Mouse (Mus musculus): ENCODE measurements around the gene Enc1.

Gene Enc1

DNA sequence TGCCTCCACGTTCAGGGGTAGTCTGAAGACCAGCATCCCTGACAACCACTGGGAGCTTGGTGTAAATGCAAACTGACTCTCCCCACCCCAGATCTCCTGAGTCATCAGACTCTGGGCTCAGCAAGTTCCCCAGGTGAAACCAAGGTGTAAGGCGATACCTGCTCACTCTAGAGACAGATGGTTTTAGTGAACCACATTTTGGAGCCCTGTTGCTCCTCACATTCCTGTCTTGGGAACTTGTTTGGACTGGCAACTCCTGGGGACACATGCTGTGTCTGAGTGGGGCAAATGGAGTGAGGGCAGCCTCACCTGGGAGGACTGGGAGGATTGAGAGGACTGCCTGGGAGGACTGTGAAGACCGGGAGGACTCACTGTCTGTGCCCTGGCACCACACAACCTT is 13.1 kb upstream of the Enc1 start:
- DNase-seq (ENCODE audit: low read depth, low spot score) = no peak

DNA sequence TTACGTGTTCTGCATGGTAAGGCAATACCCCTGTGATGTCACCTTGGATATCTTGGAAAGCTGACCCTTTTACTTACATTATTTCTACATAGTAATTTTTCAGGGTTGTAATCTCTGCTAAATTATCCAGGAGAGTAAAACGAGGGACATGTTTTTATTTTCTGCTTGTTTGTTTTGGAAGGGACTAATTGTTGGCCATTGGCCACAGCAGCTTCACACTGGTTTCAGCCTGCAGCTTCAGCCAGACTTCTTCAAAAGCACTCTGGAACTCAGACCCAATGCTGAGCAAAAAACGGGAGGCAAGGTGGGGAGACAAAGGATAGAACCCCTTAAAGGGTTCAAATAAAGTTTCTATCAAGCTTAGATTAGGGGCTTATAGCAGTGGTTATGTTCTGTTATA is 10.8 kb upstream of the Enc1 start:
- DNase-seq (ENCODE audit: low read depth, low spot score) = no peak

DNA sequence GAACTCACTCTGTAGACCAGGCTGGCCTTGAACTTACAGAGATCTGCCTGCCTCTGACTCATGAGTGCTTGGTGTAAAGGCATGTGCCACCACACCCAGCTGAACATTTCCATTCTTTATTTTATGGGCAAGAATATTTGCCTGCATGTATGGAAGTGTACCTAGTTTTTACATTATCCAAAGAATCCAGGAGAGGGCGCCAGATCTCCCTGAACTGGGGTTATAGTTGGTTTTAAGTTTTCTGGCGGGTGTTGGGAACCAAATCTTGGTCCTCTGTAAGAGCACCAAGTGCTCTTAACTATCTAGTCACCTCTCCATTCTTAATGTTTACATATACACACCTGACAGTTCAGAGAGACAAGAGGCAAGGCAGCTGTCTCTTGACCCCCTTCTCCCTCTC is 7.8 kb upstream of the Enc1 start:
- DNase-seq (ENCODE audit: low read depth, low spot score) = no peak

DNA sequence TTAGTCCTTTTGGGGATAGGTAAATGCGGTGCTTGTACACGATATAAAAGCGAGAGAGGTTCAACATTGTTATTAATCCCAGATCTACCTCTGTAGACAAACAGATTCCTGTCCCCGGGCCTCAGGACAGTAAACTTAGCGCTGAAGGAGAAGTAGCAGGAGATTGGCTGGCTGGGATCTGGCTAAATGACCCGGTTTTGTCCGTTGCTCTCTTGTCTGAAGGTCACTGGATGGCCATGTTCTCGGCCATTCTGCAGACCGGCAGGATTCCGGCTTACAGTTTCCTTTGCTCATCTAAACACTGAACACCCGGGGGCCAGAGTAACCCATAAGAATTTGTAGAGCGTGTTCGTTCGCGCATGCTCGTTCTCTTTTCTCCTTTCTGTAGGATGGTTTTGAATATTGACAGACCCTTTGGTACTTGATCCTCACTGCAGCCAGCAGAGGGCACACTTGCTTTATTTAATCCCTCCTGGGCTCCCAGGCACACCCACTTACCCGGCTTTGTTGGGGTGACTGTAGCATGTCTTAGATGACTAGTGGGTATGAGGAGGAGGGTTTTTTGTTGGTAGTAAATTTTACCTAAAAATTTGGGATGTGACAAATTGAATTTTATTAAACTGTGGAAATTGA is 6.0 kb upstream of the Enc1 start:
- DNase-seq (ENCODE audit: low read depth, low spot score) = peak; percentile 78

DNA sequence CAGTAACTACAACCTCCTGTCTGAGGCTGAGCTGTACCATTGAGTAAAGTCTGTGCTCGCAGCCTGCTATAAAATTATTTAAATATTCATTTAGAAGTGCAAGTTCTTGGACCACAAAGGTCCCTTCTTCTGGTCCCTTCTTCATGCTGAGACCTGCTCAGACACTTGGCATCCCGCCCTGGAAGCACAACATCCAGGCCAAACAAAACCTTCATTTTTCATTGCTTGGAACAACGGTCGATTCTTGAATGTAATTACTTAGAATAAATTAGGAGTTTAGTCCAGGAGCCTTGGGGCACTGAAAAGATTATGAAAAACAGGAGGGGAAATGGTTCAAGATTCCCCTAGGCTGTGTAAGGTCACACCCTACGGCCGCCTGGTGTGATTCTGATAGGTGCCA is 5.0 kb upstream of the Enc1 start:
- no peak for DNase-seq (ENCODE audit: low read depth, low spot score)

DNA sequence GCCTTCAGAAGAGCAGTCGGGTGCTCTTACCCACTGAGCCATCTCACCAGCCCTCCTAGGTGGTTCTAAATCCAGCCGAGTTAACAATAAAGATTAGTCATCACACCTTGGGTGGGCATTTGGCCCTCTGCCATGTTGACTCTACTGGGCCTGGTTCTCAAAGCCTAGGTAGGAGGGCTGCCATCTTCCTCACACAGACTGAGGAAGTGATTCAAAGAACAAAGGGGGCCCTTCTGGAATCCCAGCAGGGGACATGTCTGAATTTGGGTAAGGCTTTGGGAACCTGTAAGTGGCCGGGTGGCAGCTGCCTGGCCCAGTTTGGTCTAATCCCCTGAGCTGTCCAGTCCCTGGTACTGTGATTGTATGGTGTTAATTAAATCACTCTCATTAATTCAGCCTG is 3.2 kb upstream of the Enc1 start:
- DNase-seq (ENCODE audit: low read depth, low spot score) = no peak

DNA sequence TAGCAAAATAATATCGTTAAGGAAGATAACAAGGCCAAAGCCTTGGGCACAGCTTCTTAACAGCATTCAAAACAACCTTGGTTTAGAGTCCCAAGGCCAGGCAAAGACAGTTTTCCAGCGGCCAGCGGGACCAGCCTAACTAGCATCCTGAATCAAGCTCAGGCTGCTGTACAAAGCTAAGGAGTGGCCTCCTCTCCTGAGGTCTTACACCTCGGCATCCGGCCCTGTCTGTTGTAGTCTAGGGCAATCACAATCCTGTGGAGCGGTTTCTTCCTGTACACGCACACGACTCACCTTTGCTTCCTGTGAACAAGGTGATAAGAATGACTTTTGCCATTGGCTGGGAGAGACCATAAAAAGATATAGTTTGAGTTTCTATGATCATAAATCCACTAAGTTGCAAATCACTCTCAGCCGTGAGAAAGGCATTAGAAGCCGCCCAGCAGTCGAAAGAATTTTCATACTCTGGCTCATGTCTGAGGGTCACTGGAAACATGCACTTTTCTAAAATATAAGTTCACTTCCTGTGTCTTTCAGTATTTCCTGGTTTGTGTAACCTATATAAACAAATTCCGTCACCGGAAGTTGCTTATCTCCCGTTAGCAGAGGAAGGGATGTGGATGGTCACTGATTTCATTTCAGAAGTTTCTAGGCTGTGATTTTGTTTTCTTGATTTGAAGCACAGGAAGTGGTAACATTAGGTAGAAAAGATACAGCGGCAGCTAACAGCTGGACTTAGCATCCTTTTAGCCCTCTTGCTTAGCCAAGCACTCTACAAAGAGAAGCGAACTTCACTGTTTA is 2.5 kb upstream of the Enc1 start:
- DNase-seq (ENCODE audit: low read depth, low spot score) = no peak

DNA sequence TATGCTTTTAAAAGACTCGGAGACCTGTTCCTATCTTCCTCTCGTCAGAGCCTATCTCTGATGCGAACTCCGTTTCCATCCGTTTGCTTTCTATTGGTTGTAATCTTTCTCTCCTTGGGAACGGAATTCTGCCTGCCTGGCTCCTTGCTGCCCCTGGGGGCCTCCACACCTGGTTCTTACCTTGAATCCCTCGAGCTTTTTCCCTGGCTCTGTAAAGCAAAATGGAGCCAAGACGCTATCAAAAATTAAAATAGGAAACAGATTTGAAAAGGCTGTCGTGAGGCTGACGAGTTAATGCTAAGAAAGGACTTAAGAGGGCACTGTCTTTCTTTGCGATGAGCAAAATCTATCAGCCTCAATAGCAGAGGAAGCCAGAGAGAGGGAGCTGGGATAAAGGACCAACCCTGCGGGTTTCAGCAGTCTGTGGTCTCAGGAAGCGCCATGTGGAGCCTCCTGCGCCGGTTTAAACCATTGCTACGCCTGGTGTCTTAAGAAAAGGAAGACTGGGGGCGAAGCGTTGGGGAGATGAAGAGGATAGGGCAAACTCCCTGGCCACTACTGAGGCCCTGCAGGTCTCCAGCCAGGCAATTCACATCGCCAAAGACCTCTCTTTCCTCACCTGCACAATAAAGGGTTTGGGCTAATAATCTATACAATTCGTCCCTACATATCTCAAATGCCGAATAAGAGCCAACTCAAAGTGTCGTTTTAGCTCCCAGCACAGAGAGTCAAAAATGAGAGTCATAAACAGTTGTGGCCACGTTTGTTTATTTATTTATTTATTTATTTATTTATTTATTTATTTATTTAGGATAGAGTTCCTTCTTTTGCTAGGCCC is 1.3 kb upstream of the Enc1 start:
- peak; percentile 87 for DNase-seq (ENCODE audit: low read depth, low spot score)

DNA sequence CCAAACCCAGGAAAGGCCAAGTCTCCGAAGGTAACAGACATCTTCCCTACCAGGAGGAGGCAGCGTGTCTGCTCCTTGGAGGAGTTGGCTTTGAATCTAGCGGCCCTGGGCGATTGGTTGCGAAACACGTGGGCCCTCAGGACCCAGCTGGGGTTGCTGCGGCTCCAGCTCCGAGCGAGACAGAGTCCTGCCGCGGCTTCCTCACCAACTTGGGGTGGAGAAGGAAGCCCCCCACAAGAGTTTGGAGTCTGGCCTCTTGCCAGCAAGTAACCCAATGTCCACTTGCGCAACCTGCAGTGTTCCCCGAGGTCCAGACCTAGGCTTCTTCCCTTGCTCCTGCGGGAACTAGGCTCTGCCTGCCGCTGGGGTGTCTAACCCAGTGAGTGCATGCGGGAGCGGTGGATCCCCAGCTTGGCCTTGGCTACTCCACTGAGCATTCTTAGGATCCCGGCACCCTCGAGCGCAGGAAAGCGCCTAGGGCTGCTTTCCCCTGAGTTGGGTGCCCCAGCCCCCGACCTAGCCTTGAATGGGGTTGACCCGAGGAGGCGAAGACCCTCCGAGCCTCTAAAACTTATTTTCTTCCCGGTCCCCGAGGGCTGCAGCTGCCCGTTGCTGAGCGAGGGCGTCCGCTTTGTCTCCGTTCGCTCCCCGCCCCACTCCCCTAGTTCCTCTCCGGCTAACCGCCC is 483 bp upstream of the Enc1 start:
- DNase-seq (ENCODE audit: low read depth, low spot score) = no peak

DNA sequence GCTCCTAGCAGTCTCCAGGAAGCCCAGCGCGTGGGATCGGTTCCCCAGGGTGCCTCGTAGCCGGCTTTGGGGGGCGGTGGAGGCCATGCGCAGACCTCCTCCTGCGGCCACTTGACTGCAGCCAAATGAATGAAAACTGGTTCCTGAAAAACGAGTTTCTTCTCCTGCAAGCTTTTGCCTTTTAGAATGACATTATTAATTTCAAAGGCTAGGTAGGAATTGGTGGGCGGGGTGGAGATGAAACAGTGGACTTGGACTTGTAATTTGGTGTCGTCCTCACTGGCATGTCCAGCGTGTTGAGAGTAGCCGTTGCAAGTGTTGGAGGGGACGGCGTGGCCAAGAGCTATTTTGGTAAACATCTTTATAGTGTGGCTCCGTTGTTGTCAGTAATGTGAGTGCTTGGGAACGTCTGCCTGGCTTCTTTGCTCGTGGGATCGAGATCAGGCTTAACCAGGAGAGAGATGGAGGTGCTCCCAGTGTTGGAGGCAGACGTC is 929 bp downstream of the Enc1 start:
- DNase-seq (ENCODE audit: low read depth, low spot score) = no peak

DNA sequence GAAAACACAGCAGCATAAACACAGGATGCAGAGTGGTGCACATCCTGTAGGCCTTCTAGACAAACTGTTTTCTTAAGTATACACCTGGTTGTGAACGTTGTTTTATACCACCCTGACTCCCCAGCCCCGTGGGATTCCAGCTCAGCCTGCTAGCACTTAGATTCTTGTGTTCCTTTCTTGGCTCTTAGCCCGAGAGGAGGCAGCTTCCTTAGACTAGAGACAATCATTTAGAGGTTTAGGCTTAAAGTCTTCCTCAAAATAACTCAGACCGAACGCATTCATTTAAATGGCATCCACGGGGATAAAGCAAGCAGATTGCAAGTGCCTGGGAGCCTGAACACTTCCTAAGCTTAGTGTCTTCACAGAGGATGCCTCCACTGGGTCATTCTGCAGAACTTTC is 1.8 kb downstream of the Enc1 start:
- DNase-seq (ENCODE audit: low read depth, low spot score) = no peak

DNA sequence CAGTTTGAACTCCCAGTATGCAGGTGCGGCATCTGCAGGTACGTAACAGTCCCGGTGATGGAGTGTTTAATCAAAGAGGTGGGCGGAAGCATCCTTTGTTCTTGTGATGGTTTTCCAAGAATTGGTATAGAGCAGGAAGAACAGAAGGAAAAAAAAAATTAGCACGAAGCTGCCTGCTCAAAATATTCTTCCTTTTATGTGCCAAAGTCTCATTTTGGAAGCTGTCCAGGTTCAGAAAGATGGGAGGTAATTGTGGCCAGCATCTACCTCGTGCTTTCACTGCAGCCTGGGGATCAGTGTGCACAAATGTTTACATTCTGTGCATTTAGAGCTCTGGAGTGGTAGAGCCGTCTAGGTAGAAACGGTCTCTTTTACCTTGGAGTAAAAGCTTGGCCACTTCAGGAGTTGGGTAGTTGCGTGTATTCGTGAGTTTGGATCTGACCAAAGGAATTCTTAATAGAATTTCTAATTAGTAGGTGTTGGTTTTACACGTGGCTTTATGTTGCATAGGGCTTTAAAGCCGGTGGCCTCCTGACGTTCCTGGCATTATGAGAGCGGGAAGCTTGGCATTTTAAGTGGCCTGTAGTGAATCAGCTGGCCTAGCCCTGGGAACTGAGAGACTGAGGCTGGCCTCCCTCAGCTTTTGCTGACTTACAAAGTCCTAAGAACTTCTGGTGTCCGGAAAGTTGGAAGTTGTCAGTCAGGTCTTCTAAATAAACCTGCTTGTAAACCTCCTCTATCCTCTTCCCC is 3.2 kb downstream of the Enc1 start:
- DNase-seq (ENCODE audit: low read depth, low spot score) = no peak

DNA sequence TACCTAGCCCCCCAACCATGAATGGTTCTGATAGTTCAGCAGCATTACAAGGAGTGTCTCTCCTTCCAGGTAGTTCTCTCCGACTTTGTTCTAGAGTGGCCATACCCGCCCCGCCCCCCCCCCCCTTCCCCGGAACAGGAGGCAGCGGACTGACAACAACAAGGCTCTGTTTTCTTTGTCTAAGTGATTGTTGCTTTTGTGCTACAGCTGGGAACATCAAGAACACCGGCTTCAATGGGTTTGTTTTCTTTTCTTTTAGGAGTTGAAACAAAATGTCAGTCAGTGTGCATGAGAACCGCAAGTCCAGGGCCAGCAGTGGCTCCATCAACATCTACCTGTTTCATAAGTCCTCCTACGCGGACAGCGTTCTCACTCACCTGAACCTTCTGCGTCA is 3.8 kb downstream of the Enc1 start:
- no peak for DNase-seq (ENCODE audit: low read depth, low spot score)

DNA sequence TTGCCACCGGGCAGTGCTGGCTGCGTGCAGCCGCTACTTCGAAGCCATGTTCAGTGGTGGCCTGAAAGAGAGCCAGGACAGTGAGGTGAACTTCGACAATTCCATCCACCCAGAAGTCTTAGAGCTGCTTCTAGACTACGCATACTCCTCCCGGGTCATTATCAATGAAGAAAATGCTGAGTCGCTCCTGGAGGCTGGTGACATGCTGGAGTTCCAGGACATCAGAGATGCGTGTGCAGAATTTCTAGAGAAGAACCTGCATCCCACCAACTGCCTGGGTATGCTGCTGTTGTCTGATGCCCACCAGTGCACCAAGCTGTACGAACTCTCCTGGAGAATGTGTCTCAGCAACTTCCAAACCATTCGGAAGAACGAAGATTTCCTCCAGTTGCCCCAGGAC is 4.3 kb downstream of the Enc1 start:
- DNase-seq (ENCODE audit: low read depth, low spot score) = no peak

DNA sequence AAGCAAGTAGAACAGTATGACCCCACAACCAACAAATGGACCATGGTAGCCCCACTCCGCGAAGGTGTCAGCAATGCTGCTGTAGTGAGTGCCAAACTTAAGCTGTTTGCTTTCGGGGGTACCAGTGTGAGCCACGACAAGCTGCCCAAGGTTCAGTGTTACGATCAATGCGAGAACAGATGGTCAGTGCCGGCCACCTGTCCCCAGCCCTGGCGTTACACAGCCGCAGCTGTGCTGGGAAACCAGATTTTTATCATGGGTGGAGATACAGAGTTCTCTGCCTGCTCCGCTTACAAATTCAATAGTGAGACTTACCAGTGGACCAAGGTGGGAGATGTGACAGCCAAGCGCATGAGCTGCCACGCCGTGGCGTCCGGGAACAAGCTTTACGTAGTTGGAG is 5.3 kb downstream of the Enc1 start:
- DNase-seq (ENCODE audit: low read depth, low spot score) = no peak

DNA sequence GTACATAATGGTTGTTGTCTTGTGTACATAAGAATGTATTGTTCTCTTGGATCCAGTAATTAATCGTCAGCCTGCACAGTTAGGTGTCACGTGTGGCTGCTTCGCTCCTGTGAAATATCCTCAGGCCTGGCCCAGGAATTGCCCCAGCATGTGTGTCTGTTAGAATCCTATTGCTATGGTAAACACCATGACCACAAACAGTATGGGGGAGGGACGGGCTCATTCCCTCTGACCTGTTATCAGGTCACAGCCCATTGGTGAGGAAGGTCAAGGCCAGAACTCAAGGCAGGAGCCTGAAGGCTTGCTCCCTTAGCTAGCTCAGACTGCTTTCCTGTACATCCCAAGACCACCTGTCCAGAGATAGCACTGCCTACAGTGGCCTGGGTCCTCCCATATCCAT is 6.8 kb downstream of the Enc1 start:
- DNase-seq (ENCODE audit: low read depth, low spot score) = no peak

DNA sequence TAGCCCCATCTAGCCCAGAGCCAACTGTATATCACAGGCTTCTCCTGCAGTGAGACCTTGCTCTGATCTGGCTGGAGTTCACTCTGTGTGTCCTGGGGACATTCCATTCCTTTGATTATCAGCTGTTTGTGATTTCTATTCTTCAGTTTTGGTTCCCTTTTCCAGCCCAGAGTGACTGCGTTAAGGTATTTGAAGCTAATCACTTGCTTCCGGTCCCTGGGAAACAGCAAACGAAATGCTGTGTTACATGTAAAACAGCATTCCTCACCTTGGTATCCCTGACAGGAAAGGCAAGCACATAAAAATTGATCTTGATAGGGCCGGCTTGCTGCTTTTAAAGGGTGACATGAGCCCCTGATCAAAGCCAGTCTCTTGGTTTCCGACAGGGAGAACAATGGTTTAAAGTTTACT is 8.2 kb downstream of the Enc1 start:
- DNase-seq (ENCODE audit: low read depth, low spot score) = no peak

DNA sequence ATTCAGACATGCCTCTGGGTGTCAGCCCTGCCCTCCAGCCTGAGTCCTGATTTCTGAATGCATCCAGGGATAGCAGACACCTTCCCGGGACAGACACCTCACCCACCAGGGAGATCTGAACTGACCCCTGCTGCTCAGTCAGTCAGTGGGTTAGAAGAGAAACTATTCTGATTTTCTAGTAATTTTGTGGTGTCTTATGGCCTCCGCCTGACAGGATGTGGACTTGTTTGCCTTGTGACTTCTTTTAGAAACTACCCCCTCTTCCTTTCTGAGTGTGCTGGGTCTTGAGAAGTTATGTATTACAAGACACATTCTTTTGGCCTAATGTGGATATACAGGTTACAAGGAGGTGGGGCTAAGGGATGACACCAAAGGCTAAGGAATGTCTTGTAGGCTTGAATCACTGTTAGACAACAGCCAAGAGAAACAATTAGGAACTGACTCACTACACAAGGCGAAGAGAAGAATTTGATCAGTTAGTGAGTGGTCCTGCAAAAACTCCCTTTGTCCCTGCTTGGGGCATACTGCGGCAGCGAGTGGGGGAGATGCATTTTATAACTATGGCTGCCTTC is 8.7 kb downstream of the Enc1 start:
- DNase-seq (ENCODE audit: low read depth, low spot score) = no peak

DNA sequence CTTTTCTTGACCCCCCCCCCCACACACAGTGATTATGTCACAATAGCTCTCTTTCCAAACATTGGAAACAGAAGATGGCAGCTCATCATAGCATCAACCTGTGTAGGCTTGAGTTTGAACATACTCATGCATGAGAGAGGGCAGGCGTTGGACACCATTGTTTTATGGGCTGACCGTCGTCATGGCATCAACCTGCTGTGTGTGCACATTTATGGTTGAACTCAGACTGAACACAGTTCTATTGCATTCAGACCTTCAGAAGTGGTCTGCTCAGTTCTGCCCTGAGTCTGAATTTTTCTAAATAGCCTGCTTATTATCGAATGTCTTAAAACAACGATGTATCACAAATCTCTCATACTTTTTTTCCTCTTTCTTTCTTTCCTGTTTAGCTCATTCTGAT is 9.2 kb downstream of the Enc1 start:
- DNase-seq (ENCODE audit: low read depth, low spot score) = no peak

DNA sequence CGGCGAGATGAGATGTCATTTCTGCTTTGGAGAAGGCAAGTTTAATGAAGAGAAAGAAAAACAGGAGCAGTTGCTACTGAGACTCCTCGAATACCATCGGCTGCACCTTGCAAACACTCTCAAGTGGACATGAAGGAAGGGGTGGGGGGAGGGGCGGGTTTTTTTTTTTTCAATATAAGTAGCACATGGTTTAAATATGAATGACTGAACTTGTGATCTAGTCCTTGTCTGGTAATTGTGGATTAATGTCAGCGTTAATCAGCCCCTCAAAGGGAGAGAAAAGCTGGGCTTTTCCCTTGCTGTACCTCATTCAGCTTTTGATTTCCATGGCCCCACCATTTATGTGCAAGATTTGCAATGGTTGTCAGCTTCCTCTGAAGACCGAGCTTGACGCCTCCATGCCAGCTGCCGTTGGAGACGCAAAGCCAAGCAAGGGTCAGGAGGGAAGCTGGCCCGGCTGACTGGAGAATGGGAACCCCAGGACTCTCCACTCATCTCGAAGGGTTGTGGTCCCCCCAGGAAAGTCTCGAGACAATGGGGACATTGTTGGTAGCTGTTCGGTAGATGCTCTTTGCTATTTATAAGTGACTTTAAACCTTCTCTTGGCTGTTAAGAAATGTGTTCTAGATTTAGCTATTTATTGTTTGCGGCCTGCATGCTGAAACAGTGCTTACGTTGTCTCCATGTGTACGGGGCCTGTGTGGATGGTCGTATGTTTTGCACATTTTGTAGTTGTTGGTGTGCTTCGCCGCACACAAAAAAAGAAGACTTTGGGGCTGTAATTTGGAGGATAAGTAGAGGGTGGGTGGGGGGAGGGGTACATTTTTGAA is 9.9 kb downstream of the Enc1 start:
- DNase-seq (ENCODE audit: low read depth, low spot score) = no peak
